Mouse (Mus musculus) cerebellum, adult 2 months (tissue): ENCODE measurements at regions not wholly inside any gene's neighbourhood (a gene's known extent, or its start where the extent isn't known, plus 50 kb on each side); places are given as distances from the start of the nearest gene placed in this dataset.

Source experiments
- CTCF ChIP-seq: fragments of 200-500 bp; IDR thresholded peaks from 2 replicates; pipeline ENCODE4 v1.5.1; 2011; ENCODE audit warnings: low read depth, mild to moderate bottlenecking, control low read depth, low read length, moderate library complexity, borderline replicate concordance; ENCODE audit not compliant: insufficient read depth
- POLR2A ChIP-seq: fragments of 200-500 bp; IDR thresholded peaks from 2 replicates; pipeline ENCODE4 v1.6.1; 2011; ENCODE audit warnings: low read length, control low read depth, borderline replicate concordance; ENCODE audit not compliant: insufficient read depth

GRCm38 (mm10) chr3:153077846-153078703, 96.0 kb upstream of the St6galnac5 start:
- TF ChIP-seq POLR2A = no peak
- TF ChIP-seq CTCF = no peak
